Mouse (Mus musculus) embryonic facial prominence, embryonic 13.5 days (tissue): ENCODE data around the gene Dedd2. TPM values are rescaled to one million over a fixed set of nuclear protein-coding genes. Genes with fewer than 3 reads are reported as not detected.

Experiments used
- ATAC-seq: fragments of 200-750 bp; cut with Nextera tagmentation; 2 replicates; pipeline ENCODE4 v1.8.0; 2017; ENCODE audit warnings: low read depth; ENCODE audit not compliant: insufficient number of reproducible peaks, insufficient read depth, low FRiP score, low TSS enrichment
- H3K27ac ChIP-seq: fragments of 300-500 bp; sonication (generic); 2 replicates; pipeline ENCODE4 v1.5.1; 2015; ENCODE audit warnings: moderate library complexity, mild to moderate bottlenecking, inconsistent platforms
- H3K27me3 ChIP-seq: fragments of 300-500 bp; sonication (generic); 2 replicates; pipeline ENCODE4 v1.6.1; 2015; ENCODE audit warnings: mild to moderate bottlenecking, inconsistent platforms
- H3K36me3 ChIP-seq: fragments of 300-500 bp; sonication (generic); 2 replicates; pipeline ENCODE4 v1.6.1; 2015; ENCODE audit warnings: mild to moderate bottlenecking, inconsistent platforms
- H3K4me1 ChIP-seq: fragments of 300-500 bp; sonication (generic); 2 replicates; pipeline ENCODE4 v1.6.1; 2015; ENCODE audit warnings: inconsistent platforms
- H3K4me2 ChIP-seq: fragments of 300-500 bp; sonication (generic); 2 replicates; pipeline ENCODE4 v1.6.1; 2015; ENCODE audit warnings: moderate library complexity, mild to moderate bottlenecking, inconsistent platforms
- H3K4me3 ChIP-seq: fragments of 300-500 bp; sonication (generic); 2 replicates; pipeline ENCODE4 v1.5.1; 2015; ENCODE audit warnings: mild to moderate bottlenecking, inconsistent platforms
- H3K9ac ChIP-seq: fragments of 300-500 bp; sonication (generic); 2 replicates; pipeline ENCODE4 v1.6.1; 2015; ENCODE audit warnings: mild to moderate bottlenecking, inconsistent platforms
- H3K9me3 ChIP-seq: fragments of 300-500 bp; sonication (generic); 2 replicates; pipeline ENCODE4 v1.6.1; 2016; ENCODE audit warnings: inconsistent platforms
- WGBS: fragments of 180-500 bp; shearing (Covaris S2); methylation state at CpG from one replicate; pipeline ENCODE4 v1.1.7; 2015; ENCODE audit warnings: mixed read lengths; 5-methylcytosine and 5-hydroxymethylcytosine counted together
- polyA plus RNA-seq: library from polyadenylated mRNA; unstranded; fragments of >200 nt; fragmentation: Nextera tagmentation; extraction: Ambion mirVana; gene quantifications from 2 replicates; pipeline ENCODE4 v1.2.1, GENCODE M21; 2015

The Dedd2 gene
- polyA plus RNA-seq, 1 experiment from 2014 or later: 9.9 TPM

GRCm38 (mm10) chr7:25184091-25184490 is 36.3 kb downstream of the Dedd2 start:
- H3K36me3 ChIP-seq: no peaks in the 10 kb centered on the region
- H3K9me3 ChIP-seq: no peaks in the 10 kb centered on the region
- H3K4me1 ChIP-seq: peaks cover 13% of the 10 kb centered on the region; the same call in 1 of the 2 replicates
- no peak overlapping the region for H3K4me2 ChIP-seq
- no peak overlapping the region for H3K9ac ChIP-seq
- no peak for ATAC-seq
- no peak overlapping the region for H3K27ac ChIP-seq
- WGBS: 72% methylated on average over 6 of the region's 6 CpGs
- H3K4me3 ChIP-seq: no peak overlapping the region
- peaks cover 63% of the 10 kb centered on the region for H3K27me3 ChIP-seq

- 5% methylated on average over 21 of the region's 21 CpGs for WGBS
- no peak overlapping the region for H3K9ac ChIP-seq
- H3K4me2 ChIP-seq: peak overlapping the region; percentile 16
Observed at GRCm38 (mm10) chr7:25181814-25182213, 38.6 kb downstream of the Dedd2 start.

GRCm38 (mm10) chr7:25181331-25181790 is 39.1 kb downstream of the Dedd2 start:
- Histone ChIP-seq H3K36me3 (no peaks in the 10 kb centered on the region), H3K27me3 (peaks cover 90% of the 10 kb centered on the region), H3K4me1 (peaks cover 23% of the 10 kb centered on the region), H3K4me2 (peak overlapping the region; percentile 16), H3K27ac (no peak overlapping the region), H3K4me3 (peak overlapping the region; percentile 15; the same call in 1 of the 2 replicates), H3K9ac (no peak overlapping the region), H3K9me3 (no peaks in the 10 kb centered on the region)
- under 1% methylated on average over 15 of the region's 15 CpGs for WGBS
- no peak for ATAC-seq

More at GRCm38 (mm10) chr7:25181814-25182213, 38.6 kb downstream of the Dedd2 start:
- H3K4me3 ChIP-seq: peak overlapping the region; percentile 15; the same call in 1 of the 2 replicates
- no peak for ATAC-seq
- H3K4me1 ChIP-seq: peaks cover 23% of the 10 kb centered on the region
- no peaks in the 10 kb centered on the region for H3K36me3 ChIP-seq
- no peak overlapping the region for H3K27ac ChIP-seq
- no peaks in the 10 kb centered on the region for H3K9me3 ChIP-seq
- peaks cover 86% of the 10 kb centered on the region for H3K27me3 ChIP-seq

- no peak overlapping the region for H3K27ac ChIP-seq
- H3K4me3 ChIP-seq: 0 out of 2 replicates have a peak overlapping the region, but pooled peaks have one; percentile 54
- WGBS: 5% methylated on average over 6 of the region's 6 CpGs
- H3K9ac ChIP-seq: no peak overlapping the region
- H3K4me1 ChIP-seq: peaks cover 23% of the 10 kb centered on the region
- no peak for ATAC-seq
- H3K4me2 ChIP-seq: peak overlapping the region; percentile 88; the same call in 1 of the 2 replicates
- H3K36me3 ChIP-seq: no peaks in the 10 kb centered on the region
- peaks cover 94% of the 10 kb centered on the region for H3K27me3 ChIP-seq
- no peaks in the 10 kb centered on the region for H3K9me3 ChIP-seq
Observed at GRCm38 (mm10) chr7:25180512-25180911, 39.9 kb downstream of the Dedd2 start.

GRCm38 (mm10) chr7:25179606-25180161 is 40.7 kb downstream of the Dedd2 start, which contains the start of gene Pou2f2:
Pou2f2 (minus strand) TSS chr7:25179726.
- Histone ChIP-seq H3K36me3 (no peaks in the 10 kb centered on the region), H3K9ac (peak within 1 kb of the TSS; percentile 62), H3K4me1 (peaks cover 23% of the 10 kb centered on the region)

GRCm38 (mm10) chr7:25178787-25179605 is 41.4 kb downstream of the Dedd2 start:
- Histone ChIP-seq H3K4me3 (peak overlapping the region; percentile 54), H3K4me1 (peaks cover 23% of the 10 kb centered on the region), H3K4me2 (peak overlapping the region; percentile 88), H3K9ac (peak overlapping the region; percentile 62), H3K9me3 (no peaks in the 10 kb centered on the region), H3K27ac (no peak overlapping the region), H3K27me3 (peaks cover 99% of the 10 kb centered on the region), H3K36me3 (no peaks in the 10 kb centered on the region)
- WGBS: 1% methylated on average over 56 of the region's 56 CpGs
- peak; percentile 32 for ATAC-seq

More at GRCm38 (mm10) chr7:25179606-25180161, 40.7 kb downstream of the Dedd2 start, which contains the start of gene Pou2f2:
- Histone ChIP-seq H3K4me3 (peak within 1 kb of the TSS; percentile 54), H3K4me2 (peak within 1 kb of the TSS; percentile 88), H3K27me3 (peaks cover 99% of the 10 kb centered on the region), H3K27ac (no peak within 1 kb of the TSS), H3K9me3 (no peaks in the 10 kb centered on the region)
- under 1% methylated on average over 52 of the region's 56 CpGs for WGBS
- ATAC-seq: peak; percentile 72

- no peak for ATAC-seq
- Histone ChIP-seq H3K27ac (no peak overlapping the region), H3K9ac (0 out of 2 replicates have a peak overlapping the region, but pooled peaks have one; percentile 62), H3K4me2 (peak overlapping the region; percentile 88), H3K4me1 (peaks cover 23% of the 10 kb centered on the region), H3K36me3 (no peaks in the 10 kb centered on the region), H3K4me3 (peak overlapping the region; percentile 54), H3K27me3 (peaks cover 94% of the 10 kb centered on the region), H3K9me3 (no peaks in the 10 kb centered on the region)
- WGBS: 2% methylated on average over 17 of the region's 17 CpGs
Observed at GRCm38 (mm10) chr7:25178317-25178716, 42.1 kb downstream of the Dedd2 start.

GRCm38 (mm10) chr7:25174343-25174742 is 46.1 kb downstream of the Dedd2 start:
- no peak overlapping the region for H3K9ac ChIP-seq
- no peak for ATAC-seq
- no peaks in the 10 kb centered on the region for H3K36me3 ChIP-seq
- no peak overlapping the region for H3K4me2 ChIP-seq
- 62% methylated on average over 11 of the region's 11 CpGs for WGBS
- no peak overlapping the region for H3K4me3 ChIP-seq
- H3K27me3 ChIP-seq: peaks cover 62% of the 10 kb centered on the region
- no peaks in the 10 kb centered on the region for H3K9me3 ChIP-seq
- peaks cover 14% of the 10 kb centered on the region for H3K4me1 ChIP-seq
- no peak overlapping the region for H3K27ac ChIP-seq

GRCm38 (mm10) chr7:25172669-25173068 is 47.7 kb downstream of the Dedd2 start:
- Histone ChIP-seq H3K27ac (no peak overlapping the region), H3K27me3 (peaks cover 50% of the 10 kb centered on the region), H3K4me1 (0 out of 2 replicates have a peak, but pooled peaks cover 2% of the 10 kb centered on the region), H3K4me2 (no peak overlapping the region), H3K36me3 (no peaks in the 10 kb centered on the region), H3K4me3 (no peak overlapping the region), H3K9ac (no peak overlapping the region), H3K9me3 (no peaks in the 10 kb centered on the region)
- 20% methylated on average over 5 of the region's 5 CpGs for WGBS
- no peak for ATAC-seq

GRCm38 (mm10) chr7:25170583-25170982 is 49.8 kb downstream of the Dedd2 start:
- ATAC-seq: no peak
- Histone ChIP-seq H3K4me3 (no peak overlapping the region), H3K4me2 (no peak overlapping the region), H3K4me1 (0 out of 2 replicates have a peak, but pooled peaks cover 2% of the 10 kb centered on the region), H3K9ac (no peak overlapping the region), H3K27me3 (peaks cover 29% of the 10 kb centered on the region), H3K27ac (no peak overlapping the region), H3K36me3 (no peaks in the 10 kb centered on the region), H3K9me3 (no peaks in the 10 kb centered on the region)
- WGBS: 38% methylated on average over 3 of the region's 3 CpGs

GRCm38 (mm10) chr7:25166106-25166505 is 54.3 kb downstream of the Dedd2 start:
- Histone ChIP-seq H3K4me1 (no peaks in the 10 kb centered on the region), H3K9ac (no peak overlapping the region), H3K36me3 (no peaks in the 10 kb centered on the region), H3K4me2 (no peak overlapping the region), H3K27me3 (peaks cover 19% of the 10 kb centered on the region), H3K27ac (no peak overlapping the region), H3K9me3 (peaks cover 4% of the 10 kb centered on the region; the same call in 1 of the 2 replicates), H3K4me3 (no peak overlapping the region)
- no peak for ATAC-seq
- 82% methylated on average over 5 of the region's 5 CpGs for WGBS
